ENCODE assay signal across 22 mouse cellular contexts in the genomic region with DNA sequence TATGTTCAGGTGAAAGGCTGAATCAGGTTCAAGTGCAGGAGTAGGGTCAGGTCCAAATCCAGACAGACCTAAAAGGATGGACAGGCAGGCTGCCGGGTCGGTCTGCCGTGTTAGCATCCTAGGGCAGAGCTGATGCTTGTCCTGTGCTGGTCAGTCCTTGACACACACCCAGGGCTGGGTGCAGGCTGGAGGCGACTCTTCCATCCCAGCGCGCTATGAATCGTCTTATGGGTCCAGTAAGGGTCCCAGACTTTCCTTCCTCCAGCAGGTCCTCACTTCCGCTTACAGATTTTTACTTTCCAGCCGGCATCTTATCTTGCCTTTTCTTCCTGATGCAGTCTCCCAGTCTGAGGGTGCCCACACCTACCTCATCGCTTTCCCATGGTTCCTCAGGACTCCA.
DNase-seq lines count a peak whose midpoint lies in the region; ATAC-seq lines count a peak whose summit lies in the region.
"Had no signal": no experiment of that assay in that cellular context is flagged by ENCODE, and none has a peak within 500 bp of the region (broad histone marks: within the 10 kb centered on the region; RNA-seq: fewer than 3 reads in every experiment).

No protein-coding gene starts in this region.

- H3K27ac ChIP-seq in forebrain, embryonic 14.5 days (ENCODE audit: low read depth, low read length), result no peak overlapping the region
- no peak overlapping the region for H3K27ac ChIP-seq in forebrain, embryonic 15.5 days (replicated peaks)
- H3K27ac ChIP-seq in hindbrain, embryonic 12.5 days, result no peak overlapping the region
- no peak overlapping the region for H3K27ac ChIP-seq in midbrain, embryonic 11.5 days (ENCODE audit: low read depth, low read length)
- no peak overlapping the region for H3K27ac ChIP-seq in neural tube, embryonic 12.5 days
- H3K27ac ChIP-seq in heart, embryonic 12.5 days (ENCODE audit: poor library complexity, severe bottlenecking), result no peak overlapping the region
- H3K27ac ChIP-seq in kidney, embryonic 14.5 days (ENCODE audit: low read depth, low read length), result no peak overlapping the region
- H3K27ac ChIP-seq: embryonic facial prominence, embryonic 15.5 days; heart, embryonic 10.5 days had no signal

- no peak for DNase-seq in forebrain, embryonic 14.5 days (ENCODE audit: low spot score)
- peak; percentile 85 for DNase-seq in midbrain, embryonic 11.5 days (ENCODE audit: low spot score, missing footprints)
- DNase-seq in ovary, postnatal 36 days (ENCODE audit: low spot score), result no peak
- DNase-seq: cerebellum, adult 2 months; cerebellum, postnatal 36 days; heart, postnatal 14 days; kidney, adult 2 months; kidney, postnatal 25 days; left cerebral cortex, postnatal 4 days; liver; liver, postnatal 0 days; thymus, adult 18-20 months had no signal

- no peaks in the 10 kb centered on the region for H3K36me3 ChIP-seq in forebrain, embryonic 14.5 days (ENCODE audit: control insufficient read depth, insufficient read depth, low read length)
- H3K36me3 ChIP-seq in forebrain, embryonic 15.5 days, result no peaks in the 10 kb centered on the region
- H3K36me3 ChIP-seq in hindbrain, embryonic 12.5 days, result no peaks in the 10 kb centered on the region
- no peaks in the 10 kb centered on the region for H3K36me3 ChIP-seq in midbrain, embryonic 11.5 days (ENCODE audit: control insufficient read depth, insufficient read depth, low read length)
- H3K36me3 ChIP-seq in neural tube, embryonic 12.5 days, result no peaks in the 10 kb centered on the region
- H3K36me3 ChIP-seq in heart, embryonic 12.5 days, result no peaks in the 10 kb centered on the region
- no peaks in the 10 kb centered on the region for H3K36me3 ChIP-seq in kidney, embryonic 14.5 days (ENCODE audit: control insufficient read depth, insufficient read depth, low read length)
- H3K36me3 ChIP-seq: embryonic facial prominence, embryonic 15.5 days; heart, embryonic 10.5 days had no signal

- no peak overlapping the region for H3K4me3 ChIP-seq in forebrain, embryonic 14.5 days (ENCODE audit: low read depth, low read length)
- H3K4me3 ChIP-seq in forebrain, embryonic 15.5 days, result no peak overlapping the region
- H3K4me3 ChIP-seq in hindbrain, embryonic 12.5 days, result peak overlapping the region; percentile 21
- no peak overlapping the region for H3K4me3 ChIP-seq in midbrain, embryonic 11.5 days (ENCODE audit: low read depth, low read length)
- no peak overlapping the region for H3K4me3 ChIP-seq in neural tube, embryonic 12.5 days
- no peak overlapping the region for H3K4me3 ChIP-seq in heart, embryonic 12.5 days
- H3K4me3 ChIP-seq in kidney, embryonic 14.5 days (ENCODE audit: low read length), result no peak overlapping the region
- H3K4me3 ChIP-seq: embryonic facial prominence, embryonic 15.5 days; heart, embryonic 10.5 days; megakaryocyte, embryonic 14.5 days; myocyte had no signal

- WGBS in forebrain, embryonic 14.5 days, result 91% methylated on average over 10 of the region's 10 CpGs
- WGBS in forebrain, embryonic 15.5 days, result 85% methylated on average over 10 of the region's 10 CpGs
- 80% methylated on average over 10 of the region's 10 CpGs for WGBS in hindbrain, embryonic 12.5 days
- WGBS in midbrain, embryonic 11.5 days, result 85% methylated on average over 10 of the region's 10 CpGs
- 87% methylated on average over 10 of the region's 10 CpGs for WGBS in neural tube, embryonic 12.5 days
- WGBS in heart, embryonic 12.5 days, result 74% methylated on average over 10 of the region's 10 CpGs
- 94% methylated on average over 10 of the region's 10 CpGs for WGBS in kidney, embryonic 14.5 days

- no peaks in the 10 kb centered on the region for H3K9me3 ChIP-seq in forebrain, embryonic 14.5 days (replicated peaks; ENCODE audit: control insufficient read depth, low read length)
- H3K9me3 ChIP-seq in forebrain, embryonic 15.5 days, result no peaks in the 10 kb centered on the region
- H3K9me3 ChIP-seq in hindbrain, embryonic 12.5 days (replicated peaks), result no peaks in the 10 kb centered on the region
- H3K9me3 ChIP-seq in midbrain, embryonic 11.5 days (ENCODE audit: control insufficient read depth, low read length), result no peaks in the 10 kb centered on the region
- no peaks in the 10 kb centered on the region for H3K9me3 ChIP-seq in neural tube, embryonic 12.5 days
- H3K9me3 ChIP-seq in heart, embryonic 12.5 days (replicated peaks), result no peaks in the 10 kb centered on the region
- no peaks in the 10 kb centered on the region for H3K9me3 ChIP-seq in kidney, embryonic 14.5 days (ENCODE audit: control insufficient read depth, low read length)
- H3K9me3 ChIP-seq: embryonic facial prominence, embryonic 15.5 days; heart, embryonic 10.5 days; megakaryocyte, embryonic 14.5 days had no signal

- no peak for ATAC-seq in forebrain, embryonic 14.5 days
- ATAC-seq in forebrain, embryonic 15.5 days (replicated peaks), result no peak
- no peak for ATAC-seq in hindbrain, embryonic 12.5 days (ENCODE audit: low FRiP score)
- no peak for ATAC-seq in midbrain, embryonic 11.5 days (ENCODE audit: low FRiP score)
- no peak for ATAC-seq in neural tube, embryonic 12.5 days (ENCODE audit: low FRiP score, low read depth)
- no peak for ATAC-seq in heart, embryonic 12.5 days (ENCODE audit: insufficient number of reproducible peaks, low FRiP score)
- no peak for ATAC-seq in kidney, embryonic 14.5 days (ENCODE audit: low FRiP score, low TSS enrichment)
- ATAC-seq: inflammation-experienced regulatory T-cells, adult 6 months; liver, postnatal 0 days had no signal

- H3K4me1 ChIP-seq in forebrain, embryonic 14.5 days (ENCODE audit: control insufficient read depth, insufficient read depth, low read length), result no peaks in the 10 kb centered on the region
- no peaks in the 10 kb centered on the region for H3K4me1 ChIP-seq in forebrain, embryonic 15.5 days
- no peaks in the 10 kb centered on the region for H3K4me1 ChIP-seq in hindbrain, embryonic 12.5 days
- H3K4me1 ChIP-seq in midbrain, embryonic 11.5 days (ENCODE audit: control insufficient read depth, insufficient read depth, low read length), result no peaks in the 10 kb centered on the region
- no peaks in the 10 kb centered on the region for H3K4me1 ChIP-seq in neural tube, embryonic 12.5 days
- H3K4me1 ChIP-seq in heart, embryonic 12.5 days (replicated peaks), result no peaks in the 10 kb centered on the region
- H3K4me1 ChIP-seq in kidney, embryonic 14.5 days (ENCODE audit: control insufficient read depth, insufficient read depth, low read length), result no peaks in the 10 kb centered on the region
- H3K4me1 ChIP-seq: embryonic facial prominence, embryonic 15.5 days; heart, embryonic 10.5 days; megakaryocyte, embryonic 14.5 days had no signal

- 0 out of 2 replicates have a peak overlapping the region, but pooled peaks have one; percentile 19 for H3K4me2 ChIP-seq in forebrain, embryonic 14.5 days (ENCODE audit: low read length)
- no peak overlapping the region for H3K4me2 ChIP-seq in forebrain, embryonic 15.5 days (replicated peaks)
- peak overlapping the region; percentile 49 for H3K4me2 ChIP-seq in hindbrain, embryonic 12.5 days (replicated peaks)
- peak overlapping the region; percentile 31; the same call in 1 of the 2 replicates for H3K4me2 ChIP-seq in midbrain, embryonic 11.5 days
- peak overlapping the region; percentile 47 for H3K4me2 ChIP-seq in neural tube, embryonic 12.5 days (replicated peaks)
- H3K4me2 ChIP-seq in heart, embryonic 12.5 days, result no peak overlapping the region
- no peak overlapping the region for H3K4me2 ChIP-seq in kidney, embryonic 14.5 days (replicated peaks; ENCODE audit: low read depth, low read length)
- H3K4me2 ChIP-seq: embryonic facial prominence, embryonic 15.5 days had no signal

- H3K9ac ChIP-seq in forebrain, embryonic 14.5 days (ENCODE audit: low read length), result no peak overlapping the region
- H3K9ac ChIP-seq in forebrain, embryonic 15.5 days (replicated peaks), result no peak overlapping the region
- H3K9ac ChIP-seq in hindbrain, embryonic 12.5 days, result no peak overlapping the region
- no peak overlapping the region for H3K9ac ChIP-seq in midbrain, embryonic 11.5 days (ENCODE audit: low read length)
- H3K9ac ChIP-seq in neural tube, embryonic 12.5 days, result no peak overlapping the region
- no peak overlapping the region for H3K9ac ChIP-seq in heart, embryonic 12.5 days
- no peak overlapping the region for H3K9ac ChIP-seq in kidney, embryonic 14.5 days (ENCODE audit: low read depth, low read length)
- H3K9ac ChIP-seq: embryonic facial prominence, embryonic 15.5 days; liver, postnatal 0 days had no signal

- no peaks in the 10 kb centered on the region for H3K27me3 ChIP-seq in forebrain, embryonic 14.5 days (replicated peaks; ENCODE audit: control insufficient read depth, insufficient read depth, low read length)
- H3K27me3 ChIP-seq in forebrain, embryonic 15.5 days, result no peaks in the 10 kb centered on the region
- no peaks in the 10 kb centered on the region for H3K27me3 ChIP-seq in hindbrain, embryonic 12.5 days
- H3K27me3 ChIP-seq in midbrain, embryonic 11.5 days (ENCODE audit: control insufficient read depth, insufficient read depth, low read length), result no peaks in the 10 kb centered on the region
- H3K27me3 ChIP-seq in neural tube, embryonic 12.5 days (replicated peaks), result no peaks in the 10 kb centered on the region
- H3K27me3 ChIP-seq in heart, embryonic 12.5 days (replicated peaks), result no peaks in the 10 kb centered on the region
- H3K27me3 ChIP-seq in kidney, embryonic 14.5 days (ENCODE audit: control insufficient read depth, insufficient read depth, low read length), result no peaks in the 10 kb centered on the region
- H3K27me3 ChIP-seq: embryonic facial prominence, embryonic 15.5 days; megakaryocyte, embryonic 14.5 days had no signal

Comparison
In these comparisons a context has a peak if more than half of its experiments do, and no peak if none do; other contexts are left out.
1. H3K4me2 ChIP-seq: peak in forebrain, embryonic 14.5 days (single experiment), hindbrain, embryonic 12.5 days (single experiment), midbrain, embryonic 11.5 days (single experiment) and neural tube, embryonic 12.5 days (single experiment); none in forebrain, embryonic 15.5 days (single experiment), heart, embryonic 12.5 days (single experiment) and kidney, embryonic 14.5 days (single experiment).